Mouse (Mus musculus) embryonic fibroblast, embryonic 13.5 days (primary cell): Measurements from ENCODE around the gene Ctsd.

Experiments used
- CTCF ChIP-seq: IDR thresholded peaks from 2 replicates; pipeline ENCODE4 v1.5.1; 2011; ENCODE audit warnings: mild to moderate bottlenecking, control low read depth, low read length, moderate library complexity, borderline replicate concordance; ENCODE audit not compliant: insufficient read depth
- POLR2A ChIP-seq: IDR thresholded peaks from 2 replicates; pipeline ENCODE4 v1.6.1; 2011; ENCODE audit warnings: low read depth, mild to moderate bottlenecking, control low read depth, low read length, moderate library complexity

DNA sequence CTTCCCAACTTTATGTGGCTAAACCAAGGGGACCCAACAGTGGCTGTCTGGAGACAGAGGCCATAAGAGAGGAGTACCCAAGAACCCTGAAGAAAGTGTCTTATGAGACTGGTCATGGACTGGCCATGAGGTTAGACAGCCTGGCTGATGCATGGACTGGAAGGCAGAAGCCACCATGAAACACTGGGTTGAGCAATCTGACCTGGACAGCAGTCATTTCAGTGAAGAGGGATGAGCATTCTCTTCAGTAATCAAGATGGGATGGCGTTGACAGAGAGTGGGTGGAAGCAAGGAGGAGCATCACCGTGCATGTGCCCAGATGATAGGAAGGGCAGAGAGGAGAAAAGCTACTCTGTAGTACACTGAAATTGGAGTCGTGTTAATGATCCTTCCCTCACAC, 3.3 kb upstream of the Ctsd start:
- TF ChIP-seq CTCF (no peak), POLR2A (no peak)
